Mouse (Mus musculus) brown adipose tissue, adult 24 weeks (tissue): ENCODE measurements around the gene Atp8a1. TPM values are rescaled to one million over a fixed set of nuclear protein-coding genes. Genes with fewer than 3 reads are reported as not detected.

Source experiments
- H3K27ac ChIP-seq: fragments of 200-500 bp; replicated peaks from 2 replicates; pipeline ENCODE4 v1.5.1; 2012; ENCODE audit warnings: low read depth, mild to moderate bottlenecking, low read length
- H3K4me1 ChIP-seq: fragments of 200-500 bp; 2 replicates; pipeline ENCODE4 v1.6.1; 2012; ENCODE audit warnings: low read length, mixed read lengths; ENCODE audit not compliant: control insufficient read depth, insufficient read depth, insufficient read length
- H3K4me3 ChIP-seq: fragments of 200-500 bp; 2 replicates; pipeline ENCODE4 v1.5.1; 2012; ENCODE audit warnings: low read depth, mild to moderate bottlenecking, low read length, moderate library complexity; ENCODE audit not compliant: insufficient read depth
- polyA plus RNA-seq: library from polyadenylated mRNA; stranded (reverse); fragments of >200 nt; gene quantifications from 2 replicates; pipeline ENCODE4 v1.2.4, GENCODE M21; 2012; ENCODE audit not compliant: missing spikeins, insufficient read depth, insufficient read length

The Atp8a1 gene
- polyA plus RNA-seq, 1 experiment, result 20.9 TPM

- H3K4me1 ChIP-seq, result peaks cover 12% of the 10 kb centered on the region
- H3K27ac ChIP-seq, result no peak overlapping the region
- H3K4me3 ChIP-seq, result peak overlapping the region; percentile 4; the same call in 1 of the 2 replicates
These were observed 2.0 kb downstream of the Atp8a1 start for GRCm38 (mm10) chr5:67845190-67845691.

- Histone ChIP-seq H3K27ac (no peak overlapping the region), H3K4me3 (no peak overlapping the region), H3K4me1 (peaks cover 12% of the 10 kb centered on the region)
These were observed 3.2 kb downstream of the Atp8a1 start for GRCm38 (mm10) chr5:67844070-67844469.

GRCm38 (mm10) chr5:67842306-67842705, 4.9 kb downstream of the Atp8a1 start:
- Histone ChIP-seq H3K4me3 (no peak overlapping the region), H3K4me1 (peaks cover 12% of the 10 kb centered on the region), H3K27ac (no peak overlapping the region)

- peaks cover 9% of the 10 kb centered on the region for H3K4me1 ChIP-seq
- H3K27ac ChIP-seq, result no peak overlapping the region
- H3K4me3 ChIP-seq, result no peak overlapping the region
These were observed 13.4 kb downstream of the Atp8a1 start for GRCm38 (mm10) chr5:67833841-67834240.

- H3K27ac ChIP-seq, result no peak overlapping the region
- peaks cover 16% of the 10 kb centered on the region for H3K4me1 ChIP-seq
- no peak overlapping the region for H3K4me3 ChIP-seq
These were observed 15.7 kb downstream of the Atp8a1 start for GRCm38 (mm10) chr5:67831293-67832147.

- H3K4me1 ChIP-seq, result peaks cover 18% of the 10 kb centered on the region
- no peak overlapping the region for H3K27ac ChIP-seq
- H3K4me3 ChIP-seq, result no peak overlapping the region
These were observed 18.9 kb downstream of the Atp8a1 start for GRCm38 (mm10) chr5:67828356-67828755.

- Histone ChIP-seq H3K27ac (no peak overlapping the region), H3K4me3 (no peak overlapping the region), H3K4me1 (peaks cover 18% of the 10 kb centered on the region)
These were observed 20.3 kb downstream of the Atp8a1 start for GRCm38 (mm10) chr5:67826935-67827334.

GRCm38 (mm10) chr5:67826278-67826677, 21.0 kb downstream of the Atp8a1 start:
- H3K4me1 ChIP-seq, result peaks cover 18% of the 10 kb centered on the region
- no peak overlapping the region for H3K27ac ChIP-seq
- no peak overlapping the region for H3K4me3 ChIP-seq

DNA sequence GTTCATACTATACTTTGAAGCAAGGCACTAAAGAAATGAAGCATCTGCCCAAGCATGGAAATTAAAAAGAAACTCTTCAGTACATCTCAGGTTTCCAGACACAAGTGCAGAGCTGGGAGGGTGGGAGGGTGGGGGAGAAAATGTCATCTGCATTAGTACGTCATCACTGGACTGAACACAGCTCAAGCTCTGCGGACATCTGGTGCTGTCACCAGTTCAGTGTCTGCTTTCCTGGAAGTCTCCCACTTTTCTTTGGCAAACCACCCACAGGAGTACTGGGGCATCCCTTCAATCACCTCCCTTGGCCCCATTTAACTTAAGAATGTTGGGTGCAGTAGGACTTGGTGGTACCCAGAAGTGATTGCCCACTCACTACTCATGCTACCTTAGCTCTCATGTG, 22.6 kb downstream of the Atp8a1 start:
- peaks cover 18% of the 10 kb centered on the region for H3K4me1 ChIP-seq
- no peak overlapping the region for H3K4me3 ChIP-seq
- H3K27ac ChIP-seq, result no peak overlapping the region

- no peak overlapping the region for H3K27ac ChIP-seq
These were observed 23.5 kb downstream of the Atp8a1 start for GRCm38 (mm10) chr5:67823771-67824170.

GRCm38 (mm10) chr5:67822619-67823018, 24.6 kb downstream of the Atp8a1 start:
- no peak overlapping the region for H3K4me3 ChIP-seq
- peak overlapping the region; percentile 12; the same call in 1 of the 2 replicates for H3K27ac ChIP-seq
- H3K4me1 ChIP-seq, result 0 out of 2 replicates have a peak, but pooled peaks cover 5% of the 10 kb centered on the region

More at GRCm38 (mm10) chr5:67823771-67824170, 23.5 kb downstream of the Atp8a1 start:
- Histone ChIP-seq H3K4me1 (peaks cover 11% of the 10 kb centered on the region; the same call in 1 of the 2 replicates), H3K4me3 (no peak overlapping the region)

GRCm38 (mm10) chr5:67821987-67822401, 25.2 kb downstream of the Atp8a1 start:
- Histone ChIP-seq H3K27ac (no peak overlapping the region), H3K4me1 (0 out of 2 replicates have a peak, but pooled peaks cover 5% of the 10 kb centered on the region), H3K4me3 (no peak overlapping the region)

- H3K27ac ChIP-seq, result no peak overlapping the region
- no peak overlapping the region for H3K4me3 ChIP-seq
- peaks cover 8% of the 10 kb centered on the region; the same call in 1 of the 2 replicates for H3K4me1 ChIP-seq
These were observed 26.0 kb downstream of the Atp8a1 start for GRCm38 (mm10) chr5:67821185-67821584.

DNA sequence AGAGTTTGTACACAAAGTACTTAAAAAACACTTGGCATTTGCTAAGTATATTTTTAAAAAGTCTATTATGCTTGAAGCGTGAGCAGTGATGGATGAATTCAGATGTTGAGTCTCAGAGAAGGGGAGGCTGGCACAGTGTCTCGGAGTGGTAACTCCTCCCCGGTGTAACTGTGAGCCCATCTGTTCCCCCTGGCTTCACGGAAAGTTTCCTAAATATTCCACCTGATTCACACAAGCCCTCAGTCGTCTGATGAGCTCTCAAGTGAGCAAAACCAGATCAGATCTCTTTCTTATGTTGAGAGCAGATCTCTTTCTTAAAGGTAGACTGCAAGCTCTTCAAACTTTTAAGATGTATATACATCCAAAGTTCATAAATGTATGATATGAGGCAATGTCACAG, 27.8 kb downstream of the Atp8a1 start:
- H3K4me1 ChIP-seq, result peaks cover 14% of the 10 kb centered on the region; the same call in 1 of the 2 replicates
- no peak overlapping the region for H3K27ac ChIP-seq
- no peak overlapping the region for H3K4me3 ChIP-seq

GRCm38 (mm10) chr5:67815572-67816325, 31.5 kb downstream of the Atp8a1 start:
- Histone ChIP-seq H3K4me1 (peaks cover 11% of the 10 kb centered on the region; the same call in 1 of the 2 replicates), H3K4me3 (no peak overlapping the region), H3K27ac (no peak overlapping the region)
